Mouse (Mus musculus): Measurements from ENCODE around the gene Stard7.

DNA sequence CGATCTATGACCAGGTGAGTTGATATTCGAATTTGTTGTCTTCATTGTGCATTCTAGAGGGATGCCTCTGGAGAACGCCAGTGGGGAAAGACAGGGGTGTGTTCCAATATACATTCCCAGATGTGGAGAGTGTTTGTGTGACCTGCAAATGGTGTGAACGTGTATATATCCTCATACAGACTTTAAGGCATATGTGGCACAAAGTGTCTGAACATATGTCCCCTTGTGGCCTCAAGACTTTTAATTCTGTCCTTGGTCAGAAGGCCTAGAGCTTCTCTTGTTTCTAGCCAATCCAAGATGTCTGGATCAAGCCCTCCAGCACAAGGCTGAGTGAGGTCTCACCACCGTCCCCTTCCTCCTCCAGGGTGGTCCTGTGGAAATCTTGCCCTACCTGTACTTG is 66.9 kb downstream of the Stard7 start:
- TF ChIP-seq CTCF (IDR thresholded peaks at IDR 0.05; ENCODE audit: low read depth): no peak
- no peak for TF ChIP-seq EP300 (IDR thresholded peaks at IDR 0.05; ENCODE audit: low read depth)
